Mouse (Mus musculus): ENCODE measurements around the gene Ankrd44.

Gene Ankrd44

DNA sequence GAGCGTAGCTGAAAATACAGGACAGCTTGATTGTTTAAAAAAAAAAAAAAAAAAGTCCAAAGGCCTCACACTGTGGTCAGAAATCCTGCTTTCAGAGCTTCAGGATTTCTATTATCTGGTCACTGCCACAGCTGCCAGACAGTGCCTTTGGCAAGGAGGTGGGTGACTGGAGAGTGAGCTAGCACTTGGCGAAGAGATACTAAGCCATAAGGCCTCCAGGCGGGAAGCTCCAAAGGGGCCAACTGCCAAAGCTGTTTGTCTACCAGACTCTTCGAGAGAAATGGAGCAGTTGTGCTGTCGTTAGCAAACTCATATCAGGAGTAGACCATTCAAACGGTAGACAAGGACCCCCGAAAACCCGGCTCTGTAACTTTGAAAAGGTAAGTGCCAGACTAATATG, 3.5 kb downstream of the Ankrd44 start:
- DNase-seq (ENCODE audit: extremely low spot score), result no peak

DNA sequence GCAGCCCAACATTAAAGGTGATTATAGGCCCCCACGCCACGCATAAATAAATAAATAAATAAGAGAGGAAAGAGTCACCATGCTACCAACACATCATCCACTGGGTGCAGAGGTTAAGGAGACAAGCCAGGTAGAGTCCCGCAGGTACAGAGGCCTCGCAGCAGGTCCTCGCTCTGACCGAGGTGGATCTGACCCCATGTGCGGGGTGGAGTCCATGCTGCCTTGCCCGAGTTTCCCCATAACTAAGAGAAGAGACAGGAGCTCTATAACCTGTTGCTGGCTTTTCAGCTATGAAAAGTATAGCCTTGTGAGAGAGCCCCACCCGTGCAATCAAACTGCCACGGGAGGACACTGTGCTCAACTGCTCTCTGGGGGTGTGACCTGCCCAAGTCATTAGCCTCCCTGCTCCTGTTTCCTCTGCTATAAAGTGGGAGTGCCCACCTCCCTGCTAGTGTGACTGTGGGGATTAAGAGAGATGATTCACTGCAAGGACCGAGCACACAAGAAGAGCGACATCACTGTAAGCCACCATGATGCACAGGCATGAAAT, 4.1 kb downstream of the Ankrd44 start:
- no peak for DNase-seq (ENCODE audit: extremely low spot score)

DNA sequence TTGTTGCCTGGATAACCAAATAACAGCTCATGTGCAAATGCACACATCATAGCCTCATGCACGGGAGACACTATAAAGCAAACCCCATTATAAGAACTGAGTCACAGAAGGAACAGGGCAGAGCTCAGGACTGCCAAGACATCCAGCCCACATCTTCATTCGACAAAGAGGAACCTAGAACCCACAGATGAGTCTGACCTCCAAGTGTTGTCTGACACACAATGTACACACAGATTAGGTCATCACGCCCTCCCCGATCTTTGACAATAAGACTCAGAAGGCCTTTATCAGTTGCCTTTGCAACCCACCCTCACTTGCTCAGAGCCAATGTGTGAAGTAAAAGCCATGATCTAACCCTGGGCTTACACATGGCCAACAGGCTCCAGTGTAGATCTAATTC, 6.1 kb downstream of the Ankrd44 start:
- no peak for DNase-seq (ENCODE audit: extremely low spot score)

DNA sequence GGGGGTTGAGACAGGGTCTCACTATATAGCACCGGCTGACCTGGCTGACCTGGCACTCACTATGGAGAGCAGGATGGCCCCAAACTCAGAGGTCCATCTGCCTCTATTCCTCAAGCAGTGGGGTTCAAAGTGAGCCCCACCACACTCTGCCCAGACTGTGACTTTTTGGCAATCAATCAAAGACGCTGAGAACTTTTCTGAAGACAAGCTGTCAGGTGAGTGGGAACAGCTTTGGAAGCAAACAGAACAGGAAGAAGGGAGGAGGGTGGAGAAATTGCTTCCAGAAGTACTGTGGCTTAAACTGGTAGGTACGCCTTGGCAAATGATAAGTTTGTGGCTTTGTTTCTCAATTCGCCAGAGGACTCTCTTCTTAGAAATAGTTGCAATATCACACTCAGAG, 9.7 kb downstream of the Ankrd44 start:
- DNase-seq (ENCODE audit: extremely low spot score), result no peak

DNA sequence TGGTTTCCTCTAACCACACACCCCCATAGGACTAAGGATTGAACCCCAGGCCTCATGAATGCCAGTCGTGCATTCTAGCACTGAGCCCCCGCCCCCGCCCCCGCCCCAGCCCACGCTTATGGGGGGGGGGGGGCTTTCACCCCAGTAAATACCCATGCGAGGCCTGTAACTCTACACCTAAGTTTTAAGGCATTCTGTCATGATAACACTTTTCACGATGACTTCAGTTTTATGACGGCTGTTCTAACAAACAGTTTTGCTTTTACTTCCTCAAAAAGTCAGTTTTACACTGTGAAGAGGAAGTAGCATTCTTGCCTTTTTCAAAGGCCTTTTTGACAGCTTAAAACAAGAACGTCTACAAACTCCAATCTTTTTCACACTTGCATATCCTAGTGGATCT, 11.8 kb downstream of the Ankrd44 start:
- DNase-seq (ENCODE audit: extremely low spot score), result peak; percentile 32

DNA sequence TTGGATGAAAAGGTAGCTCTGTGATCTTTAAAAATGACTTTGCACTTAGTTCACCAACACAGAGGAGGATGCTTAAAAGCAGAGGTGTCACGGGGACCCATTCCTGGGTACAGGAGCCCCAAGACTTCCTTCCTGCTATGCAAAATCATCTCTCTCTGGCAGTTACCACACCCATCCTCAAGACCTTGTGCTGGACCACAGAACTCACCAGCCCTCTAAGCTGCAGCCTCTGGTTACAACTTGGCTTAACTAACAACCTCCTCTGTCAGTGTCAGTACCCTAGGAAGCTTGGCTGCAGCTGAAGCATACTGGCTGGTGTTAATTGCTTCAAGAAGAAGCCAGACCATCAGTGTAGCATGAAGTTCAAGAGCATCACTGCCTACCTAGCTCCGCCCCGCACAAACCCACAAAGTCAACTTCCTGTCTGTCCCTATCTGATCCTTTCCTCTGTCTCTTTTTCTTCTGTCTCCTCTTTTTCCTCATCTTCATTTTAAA, 12.8 kb downstream of the Ankrd44 start:
- no peak for DNase-seq (ENCODE audit: extremely low spot score)

DNA sequence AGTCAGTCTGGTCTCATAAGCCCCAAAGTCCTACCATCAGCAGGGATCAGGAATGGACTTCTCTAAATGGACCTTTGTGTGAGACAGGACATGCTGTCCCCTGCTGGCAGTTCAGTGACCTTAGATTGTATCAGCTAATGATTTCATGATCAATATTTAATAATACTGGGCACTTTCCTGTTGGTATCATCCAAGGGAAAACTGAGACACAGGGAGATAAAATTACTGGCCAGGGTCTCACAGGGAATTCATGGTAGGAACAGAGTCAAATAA, 13.2 kb downstream of the Ankrd44 start:
- DNase-seq (ENCODE audit: extremely low spot score), result no peak

DNA sequence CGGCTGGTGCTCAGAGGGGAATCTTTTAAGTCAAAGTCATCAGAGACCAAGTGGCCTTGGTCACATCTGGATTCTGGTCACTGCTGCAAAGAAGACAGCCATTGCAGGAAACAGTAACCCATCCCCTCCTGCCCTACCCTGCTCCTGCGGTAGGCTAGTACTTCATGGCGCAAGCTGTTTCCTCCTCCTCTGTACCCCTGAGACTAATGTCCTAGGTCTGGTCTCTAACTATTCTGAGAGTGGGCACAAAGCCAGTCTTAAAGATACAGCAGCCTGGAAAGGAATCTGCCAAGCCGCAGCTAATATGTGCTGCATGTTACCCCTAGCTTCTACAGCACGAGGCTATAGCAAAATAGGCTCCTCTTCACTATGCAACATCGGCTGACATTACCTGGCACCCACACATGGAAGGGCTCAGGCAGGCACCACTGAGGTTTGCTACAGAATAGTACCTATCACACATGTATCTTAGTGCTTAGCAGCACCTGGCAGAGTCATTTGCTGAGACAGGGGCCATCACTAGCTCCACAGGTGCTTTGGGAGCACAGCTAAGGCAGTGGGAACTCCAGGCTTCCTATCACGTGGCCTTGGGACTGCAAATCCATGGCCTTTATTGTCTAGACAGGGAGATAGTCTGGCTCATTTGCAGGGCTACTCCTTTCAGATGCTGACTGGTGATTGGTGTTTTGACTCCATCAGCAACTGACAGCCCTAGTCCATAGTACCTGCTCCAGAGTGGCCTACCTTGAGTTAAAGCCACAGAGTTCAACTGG, 13.7 kb downstream of the Ankrd44 start:
- no peak for DNase-seq (ENCODE audit: extremely low spot score)

DNA sequence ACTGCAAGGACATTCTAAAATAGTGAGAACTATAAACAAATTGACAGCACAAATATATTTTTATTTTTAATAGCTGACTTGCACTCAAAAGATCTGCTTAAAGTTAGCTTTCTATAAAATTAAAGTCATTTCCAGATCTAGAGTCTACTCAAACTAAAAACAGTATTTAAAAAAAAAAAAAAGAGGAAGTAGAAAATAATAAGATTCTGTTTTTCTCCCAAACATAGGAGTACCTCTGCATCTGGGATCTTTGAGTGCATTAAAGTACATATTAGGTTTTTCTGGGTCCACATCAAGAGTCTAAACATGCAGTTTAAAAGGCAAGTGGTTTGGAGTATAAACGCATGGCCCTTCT, 15.0 kb downstream of the Ankrd44 start:
- no peak for DNase-seq (ENCODE audit: extremely low spot score)

DNA sequence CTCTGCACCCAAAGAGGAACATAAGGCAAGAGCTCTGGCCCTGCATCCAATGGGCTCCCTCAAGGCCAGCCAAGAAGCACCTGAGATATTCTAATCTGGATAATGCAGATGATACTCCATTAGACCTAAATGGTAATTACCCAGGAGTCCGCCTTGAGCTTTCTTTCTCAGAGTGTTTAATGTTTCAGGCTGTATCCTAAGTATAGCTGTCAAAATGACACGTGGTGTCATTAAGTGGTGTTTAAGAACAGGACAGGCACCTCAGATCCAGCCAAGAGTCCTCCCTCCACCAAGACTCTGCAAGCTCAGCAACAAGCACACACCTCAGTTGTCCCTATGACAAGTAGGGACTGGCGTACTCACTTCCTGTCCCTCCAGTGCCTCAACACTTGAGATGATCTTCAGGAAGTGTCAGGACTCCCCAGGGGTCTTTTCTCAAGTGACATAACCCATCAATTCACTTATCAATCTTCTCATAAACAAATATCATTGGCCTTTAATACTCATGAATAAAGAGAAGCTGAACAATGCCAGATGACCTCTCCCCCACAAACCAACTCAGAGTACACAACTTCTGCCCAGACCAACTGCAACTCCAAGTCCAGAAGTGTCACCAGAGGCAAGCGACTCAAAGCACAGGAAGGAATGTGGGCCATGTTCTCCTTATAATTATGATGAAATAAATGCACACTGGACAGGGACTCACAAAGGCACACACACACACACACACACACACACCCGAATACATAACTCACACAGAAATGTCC, 15.5 kb downstream of the Ankrd44 start:
- DNase-seq (ENCODE audit: extremely low spot score), result no peak

DNA sequence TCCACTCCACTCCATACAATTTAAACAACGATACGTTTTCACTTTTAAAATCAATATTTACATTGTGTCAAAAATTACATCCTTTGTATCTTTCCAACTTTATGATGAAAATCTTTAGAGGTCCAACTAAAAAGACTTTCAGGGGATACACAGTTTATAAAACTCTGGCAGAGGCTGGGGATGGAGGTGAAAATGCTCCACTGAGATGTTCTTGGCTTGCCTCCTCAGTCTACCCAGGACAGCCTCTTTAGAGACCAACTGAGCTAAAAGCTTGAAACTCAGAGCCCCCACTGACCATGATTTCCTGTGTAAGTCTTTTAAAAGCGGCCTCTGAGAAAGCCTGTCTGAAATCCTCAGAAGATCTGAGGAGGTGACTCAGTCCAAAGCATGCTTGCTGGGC, 17.4 kb downstream of the Ankrd44 start:
- DNase-seq (ENCODE audit: extremely low spot score), result no peak

DNA sequence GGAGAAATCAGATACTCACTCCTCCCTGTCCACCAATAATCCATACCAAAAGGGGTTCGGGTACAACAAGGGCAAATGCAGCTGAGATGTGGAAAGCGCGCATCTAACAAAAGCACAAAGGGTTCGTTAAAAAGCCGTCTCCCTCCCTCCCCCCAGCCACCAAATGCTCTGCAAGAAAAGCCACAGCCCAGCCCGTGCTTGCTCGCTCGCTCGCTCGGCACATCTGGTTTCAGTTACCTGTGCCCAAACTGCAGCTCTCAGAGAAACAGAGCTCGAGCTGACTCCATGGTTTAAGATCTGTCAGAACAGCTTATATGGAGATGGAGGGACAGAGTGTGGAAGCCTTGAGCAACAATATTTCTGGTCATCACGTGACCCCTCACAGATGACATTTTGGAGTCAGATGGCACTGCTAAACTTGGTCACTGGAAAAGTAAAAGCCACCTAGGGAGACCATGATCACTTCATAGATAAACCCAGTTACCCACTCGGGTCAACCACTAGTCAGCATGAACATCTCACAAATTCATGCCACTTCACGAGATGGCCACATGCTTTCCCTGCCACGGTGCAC, 19.0 kb downstream of the Ankrd44 start:
- peak; percentile 60 for DNase-seq (ENCODE audit: extremely low spot score)

DNA sequence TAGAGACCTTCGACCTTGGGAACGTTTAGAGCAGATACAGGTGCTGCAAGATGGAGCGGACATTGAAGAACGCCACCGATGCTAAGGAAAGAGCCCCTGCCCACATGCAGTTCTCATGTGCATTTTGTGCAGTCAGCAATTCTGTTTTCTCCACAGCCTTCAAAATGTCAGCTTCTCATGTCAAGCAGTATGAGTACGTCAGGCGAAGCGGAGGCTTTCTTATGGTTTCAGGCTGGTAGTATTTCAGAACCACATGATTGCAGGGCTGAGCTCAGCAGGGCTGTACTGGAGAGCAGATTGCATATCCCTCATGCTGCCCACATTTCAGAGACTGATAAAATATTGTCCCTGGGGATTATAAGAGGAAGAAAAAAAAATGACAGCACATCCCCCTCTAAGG, 19.9 kb downstream of the Ankrd44 start:
- DNase-seq (ENCODE audit: extremely low spot score), result no peak

DNA sequence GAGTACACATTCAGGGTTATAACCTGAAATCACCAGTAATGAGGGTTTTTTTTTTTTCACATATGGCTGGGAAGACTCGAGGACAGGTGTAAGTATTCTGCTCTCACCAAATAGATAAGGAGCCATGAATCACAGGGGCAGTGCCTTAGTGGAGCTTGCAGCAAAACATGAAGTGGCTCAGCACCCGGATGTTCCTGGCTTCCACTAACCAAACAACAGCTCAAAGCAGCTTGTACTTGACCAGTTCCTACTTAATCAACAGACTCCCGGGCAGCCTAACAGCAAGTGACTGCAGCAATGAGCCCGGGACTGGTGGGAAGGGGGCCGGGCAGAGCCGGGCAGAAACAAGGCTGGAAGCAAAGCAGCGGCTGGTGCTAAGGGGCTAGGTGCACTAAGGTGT, 20.6 kb downstream of the Ankrd44 start:
- DNase-seq (ENCODE audit: extremely low spot score), result no peak

DNA sequence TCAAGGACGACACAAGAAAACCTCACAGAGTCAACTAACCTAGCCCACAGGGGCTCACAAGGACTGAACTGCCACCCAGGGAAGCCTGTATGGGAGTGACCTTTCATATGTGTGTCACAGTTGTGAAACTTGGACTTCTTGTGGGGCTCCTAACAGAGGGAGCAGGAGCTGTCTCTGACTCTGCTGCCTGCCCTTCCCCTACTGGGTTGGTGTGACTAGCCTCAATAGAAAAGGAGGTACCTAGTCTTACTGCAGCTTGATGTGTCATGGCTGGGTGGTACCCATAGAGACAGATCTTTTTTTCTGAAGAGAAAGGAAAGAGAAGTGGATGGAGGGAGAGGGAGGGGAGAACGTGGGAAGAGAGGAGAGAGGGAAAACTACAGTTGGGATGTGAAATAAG, 22.0 kb downstream of the Ankrd44 start:
- DNase-seq (ENCODE audit: extremely low spot score), result no peak

DNA sequence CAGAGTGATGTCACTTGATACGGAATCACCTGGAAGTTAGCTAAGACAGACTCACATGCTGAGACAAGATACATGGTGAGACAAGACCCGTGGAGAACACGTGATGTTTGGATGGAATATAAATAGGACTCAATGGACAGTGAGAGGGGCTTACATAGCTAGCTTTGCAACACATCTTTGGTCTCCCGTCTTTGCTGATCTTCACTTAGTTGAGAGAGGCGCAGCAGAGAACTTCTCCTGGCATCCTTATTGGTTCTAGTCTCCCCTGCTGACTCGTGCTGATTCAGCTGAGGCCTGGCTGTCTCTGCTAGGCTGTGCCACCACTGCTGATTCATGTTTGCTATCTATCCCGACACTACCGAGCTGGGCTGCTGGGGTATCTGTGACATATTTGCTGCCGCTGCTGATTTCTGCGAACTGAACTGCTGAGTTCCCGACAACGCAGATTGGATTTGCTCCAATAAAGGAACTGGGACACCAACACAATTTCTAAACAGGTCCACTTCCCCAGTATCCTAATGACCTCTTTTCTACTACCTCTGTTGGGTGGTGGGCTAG, 23.4 kb downstream of the Ankrd44 start:
- DNase-seq (ENCODE audit: extremely low spot score), result no peak

DNA sequence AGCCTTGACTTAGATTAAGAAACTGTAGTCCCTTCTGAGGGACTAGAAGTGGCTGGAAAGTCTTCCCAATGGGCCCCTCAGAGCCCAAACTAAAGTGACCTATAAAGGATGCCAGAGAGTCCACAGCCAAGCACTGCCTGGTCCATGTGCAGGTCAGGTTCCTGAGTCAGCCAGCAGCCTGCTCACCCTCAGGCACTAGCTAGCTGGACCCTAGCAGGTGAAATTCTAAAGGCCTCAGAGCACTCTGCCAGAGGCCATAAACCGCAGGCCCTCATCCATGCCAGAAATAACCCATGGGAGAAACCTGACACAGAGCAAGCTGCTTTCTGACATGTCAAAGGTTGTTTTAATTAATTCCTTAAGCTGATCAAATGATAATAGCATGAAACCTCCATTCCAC, 25.1 kb downstream of the Ankrd44 start:
- no peak for DNase-seq (ENCODE audit: extremely low spot score)

DNA sequence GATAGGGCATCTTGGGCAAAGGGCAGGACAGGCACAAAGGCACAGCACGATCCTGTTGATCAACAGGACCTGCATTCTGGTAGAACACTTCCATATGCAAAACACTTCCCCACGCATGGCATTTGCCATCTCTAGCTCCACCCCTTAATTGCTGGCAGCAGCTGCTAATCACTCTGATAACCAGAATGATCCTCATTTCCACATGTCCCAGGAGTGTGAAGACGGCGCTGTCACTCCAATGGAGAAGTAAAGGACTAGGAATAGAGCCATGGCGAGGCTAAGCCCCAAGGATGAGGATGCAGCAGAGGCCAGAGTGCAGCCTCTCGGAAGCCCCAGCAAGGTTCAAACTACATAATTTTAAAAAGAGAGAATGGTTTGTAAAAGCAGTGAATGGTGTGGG, 26.9 kb downstream of the Ankrd44 start:
- no peak for DNase-seq (ENCODE audit: extremely low spot score)

DNA sequence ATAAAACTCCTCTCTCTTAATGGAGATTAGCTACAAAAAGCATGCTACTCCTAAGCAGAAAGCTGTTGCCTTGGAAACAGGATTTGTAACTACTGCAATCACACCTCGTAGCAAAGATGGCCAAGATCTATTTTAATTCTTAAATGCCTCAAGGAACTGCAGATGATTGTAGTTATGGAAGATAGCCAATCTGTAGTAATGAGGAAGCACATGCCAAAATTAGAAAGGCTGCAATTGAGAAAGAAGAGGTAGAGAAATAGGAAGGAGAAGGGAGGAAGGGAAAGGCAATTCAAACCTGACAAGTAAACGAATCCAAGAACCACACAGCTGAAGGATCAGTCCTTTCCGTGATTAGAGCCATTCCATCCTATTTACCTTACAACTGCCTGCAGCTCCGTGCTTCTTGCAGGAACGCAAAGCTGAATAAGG, 27.5 kb downstream of the Ankrd44 start:
- no peak for DNase-seq (ENCODE audit: extremely low spot score)

DNA sequence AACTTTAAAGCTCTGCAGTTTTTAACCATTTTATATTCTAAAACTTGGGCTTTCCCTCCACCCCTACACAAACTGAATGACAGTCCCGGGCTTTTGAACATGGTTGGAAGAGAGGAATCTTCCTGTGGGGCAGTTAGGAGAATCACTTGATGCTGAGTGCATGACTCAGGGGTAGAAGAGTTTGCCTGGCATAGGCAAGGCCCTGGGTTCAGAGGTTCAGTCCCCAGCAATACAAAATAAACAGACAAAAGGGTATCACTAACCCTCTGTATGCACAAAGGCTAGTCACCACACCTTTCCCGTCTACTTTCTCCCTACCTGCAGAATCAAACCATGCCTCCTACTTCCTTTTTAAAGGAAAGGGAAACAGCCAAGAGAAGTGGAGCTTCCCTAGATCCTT, 28.5 kb downstream of the Ankrd44 start:
- no peak for DNase-seq (ENCODE audit: extremely low spot score)

DNA sequence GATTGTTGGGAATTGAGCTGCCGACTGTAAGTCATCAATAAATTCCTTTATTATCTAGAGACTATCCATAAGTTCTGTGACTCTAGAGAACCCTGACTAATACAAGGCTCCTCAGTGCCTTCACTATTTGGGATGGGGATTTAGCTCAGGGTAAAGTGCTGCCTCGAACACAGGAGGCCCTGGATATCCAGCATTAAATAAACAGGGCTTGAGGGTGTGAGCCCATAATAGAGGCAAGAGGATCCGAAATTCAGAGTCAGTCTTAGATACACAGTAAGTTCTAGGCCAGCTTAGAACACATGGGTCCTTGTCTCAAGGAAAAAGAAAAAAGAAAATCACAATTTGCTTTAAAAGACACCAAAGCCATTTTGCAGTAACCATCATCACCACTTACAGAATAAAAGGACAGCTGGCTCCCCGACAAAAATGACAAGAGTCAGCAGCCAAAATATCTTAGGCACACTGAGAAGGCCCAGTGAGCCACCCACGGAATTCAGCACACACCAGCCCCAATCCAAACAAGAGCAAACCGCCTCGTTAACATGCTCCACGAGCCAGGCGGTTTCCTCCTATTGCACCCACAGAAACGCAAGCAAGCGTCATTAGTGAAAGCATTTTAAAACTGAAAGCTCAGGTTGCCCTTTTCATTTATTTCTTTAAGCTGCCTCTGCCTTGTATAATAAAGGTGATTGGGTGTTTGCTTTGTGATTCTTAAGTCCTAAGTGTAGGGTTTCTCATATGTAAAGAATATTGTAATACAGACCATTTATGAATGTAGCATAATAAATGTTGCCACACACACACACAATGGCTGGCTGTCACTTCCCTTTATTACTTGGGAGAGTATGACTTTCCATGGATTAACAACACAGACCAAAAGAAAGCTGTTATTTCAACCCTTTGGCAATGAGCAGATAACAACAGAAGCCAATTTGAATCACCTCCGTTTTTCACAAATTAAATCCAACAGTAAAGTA, 29.8 kb downstream of the Ankrd44 start:
- DNase-seq (ENCODE audit: extremely low spot score), result no peak

Measured in embryo, embryonic 9.5 days (tissue).